Mouse (Mus musculus): ENCODE results near the gene Lpcat2b.
"Not testable (repeated sequence)": the region's sequence is repeated elsewhere in the genome, so short reads cannot be mapped to it uniquely, and the experiment has no call there.

DNA sequence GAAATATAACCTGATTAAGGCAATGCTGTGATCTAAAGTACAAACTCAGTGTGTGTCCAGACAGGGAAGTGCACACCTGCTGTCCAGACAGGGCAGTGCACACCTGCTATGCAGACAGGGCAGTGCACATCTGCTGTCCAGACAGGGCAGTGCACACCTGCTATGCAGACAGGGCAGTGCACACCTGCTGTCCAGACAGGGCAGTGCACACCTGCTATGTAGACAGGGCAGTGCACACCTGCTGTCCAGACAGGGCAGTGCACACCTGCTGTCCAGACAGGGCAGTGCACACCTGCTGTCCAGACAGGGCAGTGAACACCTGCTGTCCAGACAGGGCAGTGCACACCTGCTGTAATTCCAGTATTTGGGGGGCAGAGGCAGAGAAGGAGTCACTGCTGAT lies 44.9 kb upstream of the Lpcat2b start:
- not testable (repeated sequence) for TF ChIP-seq GATA1 (IDR thresholded peaks at IDR 0.05; ENCODE audit: borderline replicate concordance, low read length); FLI1 (IDR thresholded peaks at IDR 0.05; ENCODE audit: low read length)

All from megakaryocyte, embryonic 14.5 days (primary cell).